Mouse (Mus musculus) kidney, adult 2 months (tissue): ENCODE measurements at regions not wholly inside any gene's neighbourhood (a gene's known extent, or its start where the extent isn't known, plus 50 kb on each side); places are given as distances from the start of the nearest gene placed in this dataset.

ENCODE experiments used
- CTCF ChIP-seq: fragments of 200-500 bp; conservative IDR thresholded peaks from 2 replicates; pipeline ENCODE4 v1.5.1; 2011; ENCODE audit warnings: low read depth, mild to moderate bottlenecking, control low read depth, low read length, moderate library complexity, mixed read lengths; ENCODE audit not compliant: insufficient read depth, insufficient read length
- POLR2A ChIP-seq: fragments of 200-500 bp; IDR thresholded peaks from one replicate; pipeline ENCODE4 v1.6.1; 2011; ENCODE audit warnings: low read depth, low read length, control low read depth

- peak; percentile 58 for TF ChIP-seq CTCF
- no peak for TF ChIP-seq POLR2A
Observed at GRCm38 (mm10) chr17:49189765-49190164, 238.4 kb upstream of the Mocs1 start.
